Comparison of ENCODE assay signal across 10 mouse cellular contexts in genomic region chr5:80952600-80953218, GRCm38 (mm10).
DNase-seq lines count a peak whose midpoint lies in the region; ATAC-seq lines count a peak whose summit lies in the region.
"Had no signal": no experiment of that assay in that cellular context is flagged by ENCODE, and none has a peak within 500 bp of the region (broad histone marks: within the 10 kb centered on the region; RNA-seq: fewer than 3 reads in every experiment).

No protein-coding gene starts in this region.

- ATAC-seq in hindbrain, embryonic 12.5 days (ENCODE audit: low FRiP score), result no peak
- ATAC-seq in embryonic facial prominence, embryonic 12.5 days (ENCODE audit: insufficient number of reproducible peaks, insufficient read depth, low FRiP score, low TSS enrichment), result peak; percentile 28; the same call in 1 of the 2 replicates

- 0 out of 2 replicates have a peak, but pooled peaks cover 3% of the 10 kb centered on the region for H3K9me3 ChIP-seq in hindbrain, embryonic 10.5 days
- no peaks in the 10 kb centered on the region for H3K9me3 ChIP-seq in hindbrain, embryonic 12.5 days (replicated peaks)
- H3K9me3 ChIP-seq in embryonic facial prominence, embryonic 12.5 days, result no peaks in the 10 kb centered on the region

- H3K4me2 ChIP-seq in hindbrain, embryonic 12.5 days (replicated peaks), result no peak overlapping the region
- no peak overlapping the region for H3K4me2 ChIP-seq in embryonic facial prominence, embryonic 12.5 days (replicated peaks)

- peak; percentile 21 for DNase-seq in hindbrain, embryonic 10.5 days (ENCODE audit: low spot score)
- DNase-seq in adipocyte (ENCODE audit: low spot score), result peak; percentile 36
- peak; percentile 42 for DNase-seq in lung, postnatal 36 days
- no peak for DNase-seq in left cerebral cortex, adult 11 months (ENCODE audit: low spot score)
- DNase-seq in urinary bladder, postnatal 4 days (ENCODE audit: low spot score in 2 of 2), result no peak
- DNase-seq in liver, result no peak
- DNase-seq: cerebellum, postnatal 25 days had no signal

- WGBS in hindbrain, embryonic 10.5 days, result 36% methylated on average over 4 of the region's 4 CpGs
- 40% methylated on average over 4 of the region's 4 CpGs for WGBS in hindbrain, embryonic 12.5 days
- WGBS in embryonic facial prominence, embryonic 12.5 days, result 41% methylated on average over 4 of the region's 4 CpGs

- H3K4me1 ChIP-seq in hindbrain, embryonic 10.5 days (replicated peaks), result peaks cover 16% of the 10 kb centered on the region
- peaks cover 6% of the 10 kb centered on the region for H3K4me1 ChIP-seq in hindbrain, embryonic 12.5 days
- H3K4me1 ChIP-seq in embryonic facial prominence, embryonic 12.5 days, result no peaks in the 10 kb centered on the region

- no peaks in the 10 kb centered on the region for H3K27me3 ChIP-seq in hindbrain, embryonic 10.5 days (ENCODE audit: insufficient read depth, poor library complexity, severe bottlenecking)
- no peaks in the 10 kb centered on the region for H3K27me3 ChIP-seq in hindbrain, embryonic 12.5 days
- no peaks in the 10 kb centered on the region for H3K27me3 ChIP-seq in embryonic facial prominence, embryonic 12.5 days

- H3K27ac ChIP-seq in hindbrain, embryonic 10.5 days, result peak overlapping the region; percentile 71
- H3K27ac ChIP-seq in hindbrain, embryonic 12.5 days, result no peak overlapping the region
- no peak overlapping the region for H3K27ac ChIP-seq in embryonic facial prominence, embryonic 12.5 days
- H3K27ac ChIP-seq: left cerebral cortex, adult 2 months had no signal

- H3K36me3 ChIP-seq in hindbrain, embryonic 10.5 days, result no peaks in the 10 kb centered on the region
- no peaks in the 10 kb centered on the region for H3K36me3 ChIP-seq in hindbrain, embryonic 12.5 days
- H3K36me3 ChIP-seq in embryonic facial prominence, embryonic 12.5 days, result no peaks in the 10 kb centered on the region

- no peak overlapping the region for H3K4me3 ChIP-seq in hindbrain, embryonic 10.5 days
- no peak overlapping the region for H3K4me3 ChIP-seq in hindbrain, embryonic 12.5 days
- no peak overlapping the region for H3K4me3 ChIP-seq in embryonic facial prominence, embryonic 12.5 days
- H3K4me3 ChIP-seq: left cerebral cortex, adult 2 months had no signal

- H3K9ac ChIP-seq in hindbrain, embryonic 12.5 days, result no peak overlapping the region
- no peak overlapping the region for H3K9ac ChIP-seq in embryonic facial prominence, embryonic 12.5 days

Comparison
In these comparisons a context has a peak if more than half of its experiments do, and no peak if none do; other contexts are left out.
1. DNase-seq: peak in hindbrain, embryonic 10.5 days (single experiment), adipocyte (single experiment) and lung, postnatal 36 days (single experiment); none in left cerebral cortex, adult 11 months (single experiment), urinary bladder, postnatal 4 days (0 of 2) and liver (single experiment).